Mouse (Mus musculus): ENCODE measurements around the gene Fam13c.
"Not testable (repeated sequence)": the region's sequence is repeated elsewhere in the genome, so short reads cannot be mapped to it uniquely, and the experiment has no call there.

The Fam13c gene

DNA sequence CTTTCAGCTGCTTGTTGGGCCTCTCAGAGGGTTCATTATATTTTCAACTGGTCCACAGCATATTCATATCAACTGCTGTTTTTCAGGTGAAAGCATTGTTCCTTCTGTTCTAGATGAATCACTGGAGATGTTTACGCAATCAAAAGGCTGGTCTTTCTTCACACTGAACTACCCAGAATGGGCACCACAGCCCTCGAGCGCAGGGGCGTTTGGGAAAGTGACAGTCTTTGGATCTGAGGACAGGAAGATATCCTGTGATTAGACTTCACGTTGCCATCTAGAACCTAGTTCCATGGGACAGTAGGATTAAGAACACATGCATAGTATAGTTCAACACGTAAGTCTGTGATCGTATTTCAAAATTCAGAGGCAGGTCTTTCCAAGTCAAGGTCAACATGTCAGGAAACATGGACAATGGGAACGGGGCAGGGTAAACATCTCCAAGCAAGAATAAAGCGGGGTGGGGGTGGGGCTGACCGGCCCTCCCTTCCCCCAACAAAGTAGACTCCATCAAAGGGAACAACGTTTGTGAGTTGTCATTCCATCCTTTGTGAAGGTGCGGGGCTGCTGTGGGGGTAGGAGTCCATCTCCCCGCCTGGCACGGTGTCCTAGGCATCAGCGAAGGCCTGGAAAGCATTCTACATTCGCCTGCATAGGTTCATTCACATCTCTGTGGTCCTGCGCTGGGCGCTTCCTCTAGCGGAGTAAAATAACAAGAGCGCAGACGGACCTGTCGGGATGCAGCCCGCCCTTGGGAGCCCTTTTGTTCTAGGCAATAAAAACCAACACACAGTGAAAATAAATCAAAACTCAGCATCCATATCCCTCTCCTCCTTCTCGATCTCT lies at the start of gene Fam13c:
Fam13c (plus strand) TSS at position 806 of the 846 bp plus-strand sequence.
- DNase-seq (ENCODE audit: low spot score in 2 of 2): no peak

- DNase-seq (ENCODE audit: low spot score in 2 of 2): no peak
These were observed 44.4 kb upstream of the Fam13c start for GRCm38 (mm10) chr10:70395900-70396299.

GRCm38 (mm10) chr10:70398224-70398623 lies 42.1 kb upstream of the Fam13c start:
- DNase-seq (ENCODE audit: low spot score in 2 of 2): no peak

- no peak for DNase-seq (ENCODE audit: low spot score in 2 of 2)
These were observed 38.3 kb upstream of the Fam13c start for GRCm38 (mm10) chr10:70402006-70402405.

DNA sequence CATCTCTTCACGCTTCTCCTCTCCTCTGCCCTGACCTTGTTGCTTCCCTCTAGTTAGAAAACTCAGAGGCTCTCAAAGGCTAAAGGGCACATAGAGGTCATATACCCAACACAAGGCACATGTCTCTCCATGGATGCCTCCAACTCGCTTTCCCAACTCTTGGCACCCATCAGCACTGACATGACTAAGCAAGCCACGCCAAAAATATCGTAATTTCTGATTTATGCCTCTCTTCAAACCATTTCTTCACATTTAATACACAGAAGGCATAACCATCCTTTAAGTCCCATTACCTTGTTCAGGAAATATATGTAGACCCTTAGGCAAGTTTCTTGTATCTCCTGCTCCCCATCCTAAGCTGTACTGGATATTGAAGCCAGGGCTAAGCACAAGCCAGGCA lies 37.6 kb upstream of the Fam13c start:
- no peak for DNase-seq (ENCODE audit: low spot score in 2 of 2)

GRCm38 (mm10) chr10:70417811-70418486 lies 22.3 kb upstream of the Fam13c start:
- no peak for DNase-seq (ENCODE audit: low spot score in 2 of 2)

- DNase-seq (ENCODE audit: low spot score in 2 of 2): no peak
These were observed 20.7 kb upstream of the Fam13c start for GRCm38 (mm10) chr10:70419282-70420264.

- no peak for DNase-seq (ENCODE audit: low spot score in 2 of 2)
These were observed 13.9 kb upstream of the Fam13c start for GRCm38 (mm10) chr10:70426373-70426772.

DNA sequence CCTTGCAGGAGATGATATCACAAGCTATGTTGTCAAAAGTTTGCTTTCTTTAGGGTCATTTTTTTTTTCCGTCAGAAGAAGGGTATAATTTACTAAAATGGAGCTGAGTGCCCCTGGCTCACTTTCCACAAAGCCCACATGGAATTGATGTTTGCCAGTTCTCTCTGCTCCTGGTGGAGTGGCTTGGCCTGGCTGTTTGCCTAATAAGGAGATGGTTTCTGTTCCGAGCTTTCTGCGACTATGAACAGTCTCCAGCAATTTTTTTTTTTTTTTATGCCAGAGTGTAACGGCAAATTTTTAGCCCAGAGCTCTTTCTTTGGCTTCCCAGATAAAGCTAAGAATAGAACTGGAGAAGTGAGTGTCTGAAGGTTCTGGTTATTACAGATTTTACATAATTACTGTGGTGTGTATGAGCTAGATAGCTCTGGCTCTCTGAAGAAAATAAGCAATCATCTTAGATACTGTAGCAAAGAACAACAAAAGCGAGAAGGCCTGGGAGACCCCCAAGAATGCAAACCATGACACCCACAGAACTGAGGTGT lies 12.1 kb upstream of the Fam13c start:
- no peak for DNase-seq (ENCODE audit: low spot score in 2 of 2)

DNA sequence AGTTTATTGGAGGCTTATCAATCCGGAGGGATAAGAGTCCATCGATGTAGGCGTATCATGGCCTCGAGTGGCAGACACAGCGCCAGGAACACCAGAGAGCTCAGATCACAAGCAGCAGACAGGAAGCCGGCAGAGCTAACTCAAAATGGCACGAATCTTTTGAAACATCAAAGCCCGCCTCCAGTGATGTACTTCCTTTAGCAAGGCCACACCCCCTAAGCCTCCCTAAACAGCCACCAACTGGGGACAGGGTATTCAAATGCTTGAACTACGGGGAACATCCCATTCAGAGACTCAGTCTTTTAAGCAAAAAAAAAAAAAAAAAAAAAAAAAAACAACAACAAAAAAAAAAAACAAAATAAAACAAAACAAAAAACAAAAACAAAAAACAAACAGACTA lies 10.9 kb upstream of the Fam13c start:
- DNase-seq (ENCODE audit: low spot score in 2 of 2): no peak

DNA sequence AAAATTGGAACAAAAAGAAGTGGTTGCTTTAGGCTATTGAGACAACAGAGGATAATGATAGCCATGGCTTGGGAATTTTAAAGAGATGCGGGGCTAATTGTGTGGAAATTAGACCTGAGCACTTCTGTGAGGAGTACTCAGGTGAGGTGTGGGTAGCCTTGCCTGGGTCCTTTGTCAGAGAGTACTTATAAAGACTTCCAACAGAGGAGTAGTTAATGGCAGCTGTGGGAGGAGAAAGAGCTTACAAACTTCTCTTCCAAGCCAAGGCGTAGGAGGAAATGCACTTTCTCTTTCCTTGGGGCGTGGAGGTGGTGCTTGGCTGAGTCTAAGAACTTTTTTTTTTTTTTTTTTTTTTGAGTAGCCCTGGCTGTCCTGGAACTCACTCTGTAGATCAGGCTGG lies 6.9 kb upstream of the Fam13c start:
- DNase-seq (ENCODE audit: low spot score in 2 of 2): no peak

- not testable (repeated sequence) for DNase-seq (ENCODE audit: low spot score in 2 of 2)
These were observed 6.5 kb upstream of the Fam13c start for GRCm38 (mm10) chr10:70433736-70434135.

- no peak for DNase-seq (ENCODE audit: low spot score in 2 of 2)
These were observed 3.6 kb upstream of the Fam13c start for GRCm38 (mm10) chr10:70436656-70437055.

DNA sequence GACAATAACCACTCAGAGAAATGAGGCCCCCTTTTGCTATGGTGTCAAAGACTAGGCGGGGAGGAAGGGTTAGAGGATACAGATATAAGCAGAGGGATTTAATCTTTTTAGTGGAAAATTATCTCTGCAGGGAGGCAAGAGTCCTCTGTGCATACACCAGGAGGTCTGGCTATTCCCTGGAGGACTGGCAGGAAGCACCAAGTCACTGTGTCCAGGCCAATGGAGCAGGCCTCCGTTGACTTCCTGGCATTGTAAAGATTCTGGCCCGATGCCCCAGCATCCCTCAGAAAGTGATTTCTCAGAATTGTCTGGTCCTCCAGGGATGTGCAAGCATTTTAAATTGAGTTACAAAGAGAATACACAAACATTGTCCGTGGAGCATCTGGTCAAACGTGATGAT lies 3.0 kb upstream of the Fam13c start:
- DNase-seq (ENCODE audit: low spot score in 2 of 2): no peak

DNA sequence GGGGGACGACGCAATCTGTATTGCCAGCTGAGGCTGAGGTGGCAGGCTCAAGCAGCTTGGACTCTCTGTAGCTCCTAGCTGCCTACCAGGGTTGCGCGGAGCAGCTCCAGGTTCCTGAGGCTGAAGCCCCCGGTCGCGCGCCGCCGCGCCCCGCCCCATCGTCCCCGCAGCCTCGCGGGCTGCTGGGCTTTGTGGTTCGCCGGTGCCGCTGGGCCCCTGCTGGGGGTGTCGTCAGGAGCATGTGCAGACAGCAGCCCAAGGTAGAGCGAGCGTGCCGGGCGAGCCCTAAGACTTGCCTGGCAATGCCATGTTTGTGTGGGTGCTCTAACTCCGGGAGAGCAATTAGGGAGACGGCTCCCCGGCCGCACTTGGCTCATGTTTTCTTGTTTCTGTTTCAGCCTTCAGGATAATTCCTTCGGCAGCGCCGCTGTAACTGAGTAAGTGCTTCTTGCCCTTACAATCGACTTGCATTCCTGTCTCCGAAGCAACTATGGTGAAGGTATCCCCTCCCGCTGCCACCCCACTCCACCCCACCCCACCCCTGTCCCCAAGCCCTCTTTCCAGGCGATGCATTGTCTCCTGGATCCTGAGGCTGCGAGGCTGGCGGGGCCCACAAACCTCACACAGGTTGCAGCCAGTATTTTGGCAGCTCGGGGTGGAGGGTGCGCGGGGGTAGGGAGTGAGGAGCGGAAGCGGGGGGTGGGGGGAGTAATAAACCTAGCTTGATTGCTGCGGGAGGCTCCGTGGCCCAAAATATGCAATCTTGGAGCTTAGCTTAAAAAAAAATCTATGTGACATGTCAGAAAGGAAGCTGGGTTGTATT lies 569 bp downstream of the Fam13c start:
- DNase-seq (ENCODE audit: low spot score in 2 of 2): peak; percentile 25 to 61

GRCm38 (mm10) chr10:70442156-70442555 lies 1.9 kb downstream of the Fam13c start:
- no peak for DNase-seq (ENCODE audit: low spot score in 2 of 2)

GRCm38 (mm10) chr10:70442623-70443022 lies 2.3 kb downstream of the Fam13c start:
- DNase-seq (ENCODE audit: low spot score in 2 of 2): no peak

DNA sequence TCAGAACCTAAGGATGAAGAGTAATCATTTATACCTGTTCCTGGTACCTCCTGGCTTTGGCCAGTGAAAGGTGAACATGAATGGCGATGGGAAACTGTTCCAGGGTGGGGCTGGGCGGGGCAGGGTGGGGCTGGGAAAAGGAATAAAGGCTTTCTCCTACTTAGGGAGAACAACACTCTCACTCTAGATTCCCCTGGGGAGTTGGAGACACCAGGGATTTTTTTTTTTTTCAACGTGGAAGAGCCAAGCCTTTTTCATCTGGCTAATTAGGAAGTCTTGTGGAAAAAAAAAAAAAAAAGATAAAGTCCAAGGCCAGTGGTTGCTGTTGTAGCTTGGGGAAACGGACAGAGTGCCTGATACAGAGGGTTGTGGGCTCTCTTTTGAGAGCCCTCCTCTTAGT lies 7.5 kb downstream of the Fam13c start:
- no peak for DNase-seq (ENCODE audit: low spot score in 2 of 2)

DNA sequence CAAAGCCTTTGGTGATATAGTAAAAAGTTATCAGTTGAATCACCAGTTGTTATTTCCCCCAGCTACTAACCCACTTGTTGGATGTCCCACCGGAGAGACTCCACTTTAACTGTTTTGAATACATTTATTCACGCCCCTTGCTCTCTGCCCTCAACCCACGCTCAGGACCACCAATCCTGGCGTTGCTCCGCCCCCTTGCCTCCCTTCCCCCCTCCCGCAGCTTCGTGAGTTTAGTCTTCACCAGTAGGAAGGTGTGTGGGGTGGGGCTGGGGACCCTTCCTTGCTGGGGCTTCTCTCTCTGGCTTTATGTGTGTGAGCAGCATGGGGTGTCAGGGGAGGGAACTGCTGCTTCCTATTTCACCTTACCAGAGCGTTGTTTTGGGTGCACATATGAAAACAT lies 8.9 kb downstream of the Fam13c start:
- no peak for DNase-seq (ENCODE audit: low spot score in 2 of 2)

- DNase-seq (ENCODE audit: low spot score in 2 of 2): no peak
These were observed 15.6 kb downstream of the Fam13c start for GRCm38 (mm10) chr10:70455886-70456305.

All from urinary bladder, postnatal 4 days (tissue).